Mouse (Mus musculus): ENCODE measurements at regions not wholly inside any gene's neighbourhood (a gene's known extent, or its start where the extent isn't known, plus 50 kb on each side); places are given as distances from the start of the nearest gene placed in this dataset.
A peak's percentile ranks its signal among the peaks of the same experiment; 100 is the strongest.

GRCm38 (mm10) chr14:25127544-25128159 is 331.3 kb upstream of the Zmiz1 start:
- H3K4me1 ChIP-seq (ENCODE audit: control insufficient read depth, insufficient read depth, low read length): peaks cover 10% of the 10 kb centered on the region; the same call in 1 of the 2 replicates
- peak overlapping the region; percentile 13 for H3K4me3 ChIP-seq (replicated peaks; ENCODE audit: insufficient read depth, low read depth, low read length)
- H3K27me3 ChIP-seq (ENCODE audit: control insufficient read depth, insufficient read depth, low read length): no peaks in the 10 kb centered on the region
- TF ChIP-seq POLR2A (IDR thresholded peaks at IDR 0.05; ENCODE audit: borderline replicate concordance, insufficient read depth, low read length) (no peak), CTCF (IDR thresholded peaks at IDR 0.05; ENCODE audit: borderline replicate concordance, insufficient read depth, low read depth, low read length) (no peak)
- H3K27ac ChIP-seq (ENCODE audit: insufficient read depth, low read length): no peak overlapping the region
- DNase-seq: peak; percentile 24 to 36
- WGBS: 26% methylated on average over 14 of the region's 14 CpGs

GRCm38 (mm10) chr14:25128160-25128547 is 330.8 kb upstream of the Zmiz1 start:
- TF ChIP-seq CTCF (IDR thresholded peaks at IDR 0.05; ENCODE audit: borderline replicate concordance, insufficient read depth, low read depth, low read length) (no peak), POLR2A (IDR thresholded peaks at IDR 0.05; ENCODE audit: borderline replicate concordance, insufficient read depth, low read length) (no peak)
- no peaks in the 10 kb centered on the region for H3K27me3 ChIP-seq (ENCODE audit: control insufficient read depth, insufficient read depth, low read length)
- 69% methylated on average over 6 of the region's 6 CpGs for WGBS
- H3K4me1 ChIP-seq (ENCODE audit: control insufficient read depth, insufficient read depth, low read length): peaks cover 10% of the 10 kb centered on the region; the same call in 1 of the 2 replicates
- no peak overlapping the region for H3K27ac ChIP-seq (ENCODE audit: insufficient read depth, low read length)
- H3K4me3 ChIP-seq (replicated peaks; ENCODE audit: insufficient read depth, low read depth, low read length): peak overlapping the region; percentile 13
- DNase-seq: no peak

- Histone ChIP-seq H3K27me3 (ENCODE audit: control insufficient read depth, insufficient read depth, low read length) (no peaks in the 10 kb centered on the region), H3K4me1 (ENCODE audit: control insufficient read depth, insufficient read depth, low read length) (no peaks in the 10 kb centered on the region; the same call in 1 of the 2 replicates), H3K4me3 (replicated peaks; ENCODE audit: insufficient read depth, low read depth, low read length) (no peak overlapping the region), H3K27ac (ENCODE audit: insufficient read depth, low read length) (no peak overlapping the region)
- WGBS: 77% methylated on average over 3 of the region's 3 CpGs
- TF ChIP-seq POLR2A (IDR thresholded peaks at IDR 0.05; ENCODE audit: borderline replicate concordance, insufficient read depth, low read length) (no peak), CTCF (IDR thresholded peaks at IDR 0.05; ENCODE audit: borderline replicate concordance, insufficient read depth, low read depth, low read length) (no peak)
- DNase-seq: no peak
Measured at GRCm38 (mm10) chr14:25135371-25135770, 323.6 kb upstream of the Zmiz1 start.

- no peak overlapping the region for H3K27ac ChIP-seq (ENCODE audit: insufficient read depth, low read length)
- no peak for DNase-seq
Measured at GRCm38 (mm10) chr14:25137312-25137711, 321.7 kb upstream of the Zmiz1 start.

GRCm38 (mm10) chr14:25138485-25138884 is 320.5 kb upstream of the Zmiz1 start:
- no peak overlapping the region for H3K4me3 ChIP-seq (replicated peaks; ENCODE audit: insufficient read depth, low read depth, low read length)
- H3K27ac ChIP-seq (ENCODE audit: insufficient read depth, low read length): no peak overlapping the region
- no peaks in the 10 kb centered on the region; the same call in 1 of the 2 replicates for H3K4me1 ChIP-seq (ENCODE audit: control insufficient read depth, insufficient read depth, low read length)
- no peaks in the 10 kb centered on the region for H3K27me3 ChIP-seq (ENCODE audit: control insufficient read depth, insufficient read depth, low read length)
- TF ChIP-seq POLR2A (IDR thresholded peaks at IDR 0.05; ENCODE audit: borderline replicate concordance, insufficient read depth, low read length) (no peak), CTCF (IDR thresholded peaks at IDR 0.05; ENCODE audit: borderline replicate concordance, insufficient read depth, low read depth, low read length) (no peak)
- WGBS: 30% methylated on average over 3 of the region's 3 CpGs
- peak in 1 of 2 experiments; percentile 37 for DNase-seq

More at GRCm38 (mm10) chr14:25137312-25137711, 321.7 kb upstream of the Zmiz1 start:
- TF ChIP-seq CTCF (IDR thresholded peaks at IDR 0.05; ENCODE audit: borderline replicate concordance, insufficient read depth, low read depth, low read length) (no peak), POLR2A (IDR thresholded peaks at IDR 0.05; ENCODE audit: borderline replicate concordance, insufficient read depth, low read length) (no peak)
- no peaks in the 10 kb centered on the region; the same call in 1 of the 2 replicates for H3K4me1 ChIP-seq (ENCODE audit: control insufficient read depth, insufficient read depth, low read length)
- WGBS: 94% methylated on average over 8 of the region's 8 CpGs
- no peak overlapping the region for H3K4me3 ChIP-seq (replicated peaks; ENCODE audit: insufficient read depth, low read depth, low read length)
- H3K27me3 ChIP-seq (ENCODE audit: control insufficient read depth, insufficient read depth, low read length): no peaks in the 10 kb centered on the region

- Histone ChIP-seq H3K27ac (ENCODE audit: insufficient read depth, low read length) (no peak overlapping the region), H3K27me3 (ENCODE audit: control insufficient read depth, insufficient read depth, low read length) (no peaks in the 10 kb centered on the region), H3K4me3 (replicated peaks; ENCODE audit: insufficient read depth, low read depth, low read length) (no peak overlapping the region), H3K4me1 (ENCODE audit: control insufficient read depth, insufficient read depth, low read length) (no peaks in the 10 kb centered on the region; the same call in 1 of the 2 replicates)
- no peak for TF ChIP-seq POLR2A (IDR thresholded peaks at IDR 0.05; ENCODE audit: borderline replicate concordance, insufficient read depth, low read length)
- no peak for TF ChIP-seq CTCF (IDR thresholded peaks at IDR 0.05; ENCODE audit: borderline replicate concordance, insufficient read depth, low read depth, low read length)
- no peak for DNase-seq
- 76% methylated on average over 9 of the region's 9 CpGs for WGBS
Measured at GRCm38 (mm10) chr14:25141933-25142332, 317.1 kb upstream of the Zmiz1 start.

- no peak overlapping the region for H3K4me3 ChIP-seq (replicated peaks; ENCODE audit: insufficient read depth, low read depth, low read length)
- H3K27ac ChIP-seq (ENCODE audit: insufficient read depth, low read length): no peak overlapping the region
- no peaks in the 10 kb centered on the region for H3K27me3 ChIP-seq (ENCODE audit: control insufficient read depth, insufficient read depth, low read length)
- H3K4me1 ChIP-seq (ENCODE audit: control insufficient read depth, insufficient read depth, low read length): no peaks in the 10 kb centered on the region; the same call in 1 of the 2 replicates
- WGBS: 83% methylated on average over 4 of the region's 4 CpGs
- TF ChIP-seq CTCF (IDR thresholded peaks at IDR 0.05; ENCODE audit: borderline replicate concordance, insufficient read depth, low read depth, low read length) (no peak), POLR2A (IDR thresholded peaks at IDR 0.05; ENCODE audit: borderline replicate concordance, insufficient read depth, low read length) (no peak)
- no peak for DNase-seq
Measured at GRCm38 (mm10) chr14:25143051-25143450, 315.9 kb upstream of the Zmiz1 start.

- H3K4me3 ChIP-seq (replicated peaks; ENCODE audit: insufficient read depth, low read depth, low read length): no peak overlapping the region
- 99% methylated on average over 2 of the region's 2 CpGs for WGBS
- H3K27ac ChIP-seq (ENCODE audit: insufficient read depth, low read length): no peak overlapping the region
- TF ChIP-seq CTCF (IDR thresholded peaks at IDR 0.05; ENCODE audit: borderline replicate concordance, insufficient read depth, low read depth, low read length) (no peak), POLR2A (IDR thresholded peaks at IDR 0.05; ENCODE audit: borderline replicate concordance, insufficient read depth, low read length) (no peak)
- H3K4me1 ChIP-seq (ENCODE audit: control insufficient read depth, insufficient read depth, low read length): peaks cover 16% of the 10 kb centered on the region
- DNase-seq: no peak
- no peaks in the 10 kb centered on the region for H3K27me3 ChIP-seq (ENCODE audit: control insufficient read depth, insufficient read depth, low read length)
Measured at GRCm38 (mm10) chr14:25147731-25148130, 311.3 kb upstream of the Zmiz1 start.

Data from cerebellum, adult 2 months (tissue).